Mouse (Mus musculus) midbrain, embryonic 14.5 days (tissue): ENCODE measurements around the gene Mgat5. TPM values are rescaled to one million over a fixed set of nuclear protein-coding genes. Genes with fewer than 3 reads are reported as not detected.

ENCODE experiments used
- ATAC-seq: fragments of 200-750 bp; cut with Nextera tagmentation; 2 replicates; pipeline ENCODE4 v1.8.0; 2017; ENCODE audit warnings: moderate number of reproducible peaks, moderate library complexity; ENCODE audit not compliant: low FRiP score, low TSS enrichment
- DNase-seq: peaks from one replicate; pipeline ENCODE4 v3.0.0-alpha.2; 2015
- H3K27ac ChIP-seq: fragments of 300-500 bp; sonication (generic); replicated peaks from 2 replicates; pipeline ENCODE4 v1.5.1; 2014; ENCODE audit warnings: mild to moderate bottlenecking, low read depth, low read length, moderate library complexity
- H3K27me3 ChIP-seq: fragments of 300-500 bp; sonication (generic); 2 replicates; pipeline ENCODE4 v1.6.1; 2014; ENCODE audit warnings: low read length, control low read depth, mixed read lengths; ENCODE audit not compliant: control insufficient read depth, insufficient read depth
- H3K36me3 ChIP-seq: fragments of 300-500 bp; sonication (generic); 2 replicates; pipeline ENCODE4 v1.6.1; 2014; ENCODE audit warnings: low read length, control low read depth; ENCODE audit not compliant: control insufficient read depth, insufficient read depth
- H3K4me1 ChIP-seq: fragments of 300-500 bp; sonication (generic); 2 replicates; pipeline ENCODE4 v1.6.1; 2014; ENCODE audit warnings: mild to moderate bottlenecking, antibody characterized with exemption, low read length, control low read depth; ENCODE audit not compliant: control insufficient read depth, insufficient read depth
- H3K4me2 ChIP-seq: fragments of 300-500 bp; sonication (generic); 2 replicates; pipeline ENCODE4 v1.6.1; 2014; ENCODE audit warnings: mild to moderate bottlenecking, low read length, moderate library complexity
- H3K4me3 ChIP-seq: fragments of 300-500 bp; sonication (generic); replicated peaks from 2 replicates; pipeline ENCODE4 v1.5.1; 2014; ENCODE audit warnings: low read depth, low read length
- H3K9ac ChIP-seq: fragments of 300-500 bp; sonication (generic); replicated peaks from 2 replicates; pipeline ENCODE4 v1.6.1; 2014; ENCODE audit warnings: mild to moderate bottlenecking, low read length, moderate library complexity
- H3K9me3 ChIP-seq: fragments of 300-500 bp; sonication (generic); 2 replicates; pipeline ENCODE4 v1.6.1; 2016; ENCODE audit warnings: low read length, control low read depth, mixed read lengths; ENCODE audit not compliant: control insufficient read depth
- WGBS: fragments of 180-500 bp; shearing (Covaris S2); extraction: QIAGEN DNeasy Blood & Tissue Kit; methylation state at CpG from one replicate; pipeline ENCODE4 v1.1.7; 2014; 5-methylcytosine and 5-hydroxymethylcytosine counted together
- polyA plus RNA-seq: library from polyadenylated mRNA; unstranded; fragments of >200 nt; fragmentation: Nextera tagmentation; extraction: Ambion mirVana; gene quantifications from 2 replicates; pipeline ENCODE4 v1.2.1, GENCODE M21; 2014

Gene Mgat5
- polyA plus RNA-seq, 1 experiment from 2014 or later, result 18.3 TPM

- WGBS, result 88% methylated on average over 1 of the region's 1 CpGs
These were observed 211.1 kb downstream of the Mgat5 start for GRCm38 (mm10) chr1:127415896-127416295.

GRCm38 (mm10) chr1:127416971-127417370 is 212.2 kb downstream of the Mgat5 start:
- H3K4me3 ChIP-seq, result no peak overlapping the region
- DNase-seq (no peak), ATAC-seq (no peak)
- H3K27ac ChIP-seq, result no peak overlapping the region
- H3K9ac ChIP-seq, result no peak overlapping the region
- H3K36me3 ChIP-seq, result peaks cover 26% of the 10 kb centered on the region; the same call in 1 of the 2 replicates
- H3K27me3 ChIP-seq, result no peaks in the 10 kb centered on the region
- 86% methylated on average over 1 of the region's 1 CpGs for WGBS
- H3K4me2 ChIP-seq, result no peak overlapping the region
- H3K9me3 ChIP-seq, result no peaks in the 10 kb centered on the region
- H3K4me1 ChIP-seq, result 0 out of 2 replicates have a peak, but pooled peaks cover 3% of the 10 kb centered on the region

More at GRCm38 (mm10) chr1:127415896-127416295, 211.1 kb downstream of the Mgat5 start:
- DNase-seq (no peak), ATAC-seq (no peak)
- Histone ChIP-seq H3K27me3 (no peaks in the 10 kb centered on the region), H3K27ac (no peak overlapping the region), H3K9ac (no peak overlapping the region), H3K9me3 (no peaks in the 10 kb centered on the region), H3K4me2 (no peak overlapping the region), H3K36me3 (peaks cover 27% of the 10 kb centered on the region; the same call in 1 of the 2 replicates), H3K4me1 (0 out of 2 replicates have a peak, but pooled peaks cover 3% of the 10 kb centered on the region), H3K4me3 (no peak overlapping the region)

- Histone ChIP-seq H3K4me2 (no peak overlapping the region), H3K9ac (no peak overlapping the region), H3K9me3 (no peaks in the 10 kb centered on the region), H3K36me3 (0 out of 2 replicates have a peak, but pooled peaks cover 9% of the 10 kb centered on the region), H3K27ac (no peak overlapping the region), H3K27me3 (no peaks in the 10 kb centered on the region), H3K4me1 (0 out of 2 replicates have a peak, but pooled peaks cover 3% of the 10 kb centered on the region), H3K4me3 (no peak overlapping the region)
- DNase-seq, result no peak
- ATAC-seq, result no peak
- 70% methylated on average over 4 of the region's 4 CpGs for WGBS
These were observed 214.2 kb downstream of the Mgat5 start for GRCm38 (mm10) chr1:127418916-127419575.

DNA sequence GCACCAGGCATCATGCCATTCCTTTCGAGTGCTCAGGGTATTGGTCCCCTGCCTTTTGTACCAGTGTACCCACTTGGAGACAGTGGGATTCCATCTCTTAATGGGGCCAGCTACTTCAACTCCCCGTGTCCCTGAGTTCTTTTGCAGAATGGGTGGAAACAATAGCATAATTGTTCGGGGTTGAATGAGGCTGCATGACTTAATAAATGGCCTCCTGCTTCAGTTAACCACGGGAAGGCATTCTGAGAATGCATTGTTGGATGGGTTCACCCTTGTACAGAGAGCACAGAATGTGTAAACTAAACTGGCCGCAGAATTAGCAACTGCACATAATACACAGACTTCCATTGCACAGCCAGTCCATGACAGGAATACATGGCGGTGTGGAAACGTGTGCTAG is 214.8 kb downstream of the Mgat5 start:
- H3K9me3 ChIP-seq, result no peaks in the 10 kb centered on the region
- 54% methylated on average over 7 of the region's 7 CpGs for WGBS
- H3K4me2 ChIP-seq, result no peak overlapping the region
- ATAC-seq (no peak), DNase-seq (no peak)
- no peak overlapping the region for H3K9ac ChIP-seq
- 0 out of 2 replicates have a peak, but pooled peaks cover 7% of the 10 kb centered on the region for H3K4me1 ChIP-seq
- no peak overlapping the region for H3K27ac ChIP-seq
- H3K36me3 ChIP-seq, result 0 out of 2 replicates have a peak, but pooled peaks cover 7% of the 10 kb centered on the region
- no peak overlapping the region for H3K4me3 ChIP-seq
- H3K27me3 ChIP-seq, result no peaks in the 10 kb centered on the region

- Histone ChIP-seq H3K36me3 (0 out of 2 replicates have a peak, but pooled peaks cover 5% of the 10 kb centered on the region), H3K27me3 (no peaks in the 10 kb centered on the region), H3K4me3 (no peak overlapping the region), H3K9ac (no peak overlapping the region), H3K27ac (peak overlapping the region; percentile 5; the same call in 1 of the 2 replicates), H3K9me3 (no peaks in the 10 kb centered on the region), H3K4me2 (no peak overlapping the region), H3K4me1 (peaks cover 8% of the 10 kb centered on the region)
- 36% methylated on average over 13 of the region's 13 CpGs for WGBS
- DNase-seq (peak; percentile 36), ATAC-seq (no peak)
These were observed 215.6 kb downstream of the Mgat5 start for GRCm38 (mm10) chr1:127420383-127420782.

DNA sequence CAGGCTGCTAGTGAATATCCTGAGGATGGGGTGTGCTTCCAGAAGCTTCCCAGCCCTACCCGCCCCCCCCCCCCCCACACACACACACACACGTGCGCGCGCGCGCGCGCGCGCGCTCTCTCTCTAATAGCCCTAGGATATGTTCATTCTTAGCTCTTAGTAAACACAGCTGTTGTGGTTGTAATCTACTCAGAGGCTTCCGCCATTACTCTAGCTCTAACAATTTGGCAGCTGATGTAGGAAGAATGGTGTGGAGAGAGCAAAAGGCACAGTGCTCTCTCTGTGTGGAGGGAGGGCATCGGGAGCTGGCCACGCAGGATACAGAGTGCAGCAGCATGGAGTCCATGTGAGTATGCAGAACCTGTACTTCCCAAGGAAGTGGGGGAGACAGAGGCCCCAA is 216.0 kb downstream of the Mgat5 start:
- Histone ChIP-seq H3K9me3 (no peaks in the 10 kb centered on the region), H3K9ac (no peak overlapping the region), H3K27ac (peak overlapping the region; percentile 5; the same call in 1 of the 2 replicates), H3K4me2 (no peak overlapping the region), H3K27me3 (no peaks in the 10 kb centered on the region), H3K36me3 (0 out of 2 replicates have a peak, but pooled peaks cover 1% of the 10 kb centered on the region), H3K4me3 (no peak overlapping the region), H3K4me1 (peaks cover 8% of the 10 kb centered on the region)
- 64% methylated on average over 15 of the region's 15 CpGs for WGBS
- DNase-seq, result no peak
- no peak for ATAC-seq

- 77% methylated on average over 4 of the region's 4 CpGs for WGBS
- Histone ChIP-seq H3K27me3 (no peaks in the 10 kb centered on the region), H3K36me3 (no peaks in the 10 kb centered on the region), H3K9me3 (no peaks in the 10 kb centered on the region), H3K4me2 (no peak overlapping the region), H3K9ac (no peak overlapping the region), H3K4me1 (peaks cover 8% of the 10 kb centered on the region), H3K27ac (no peak overlapping the region), H3K4me3 (no peak overlapping the region)
- DNase-seq (no peak), ATAC-seq (no peak)
These were observed 217.8 kb downstream of the Mgat5 start for GRCm38 (mm10) chr1:127422565-127422964.

- DNase-seq (peak; percentile 34), ATAC-seq (peak; percentile 40; the same call in 1 of the 2 replicates)
- Histone ChIP-seq H3K36me3 (no peaks in the 10 kb centered on the region), H3K4me2 (no peak overlapping the region), H3K27ac (no peak overlapping the region), H3K9ac (no peak overlapping the region), H3K27me3 (no peaks in the 10 kb centered on the region), H3K4me1 (peaks cover 8% of the 10 kb centered on the region), H3K9me3 (no peaks in the 10 kb centered on the region), H3K4me3 (no peak overlapping the region)
- WGBS, result 49% methylated on average over 6 of the region's 6 CpGs
These were observed 220.3 kb downstream of the Mgat5 start for GRCm38 (mm10) chr1:127425021-127425532.

DNA sequence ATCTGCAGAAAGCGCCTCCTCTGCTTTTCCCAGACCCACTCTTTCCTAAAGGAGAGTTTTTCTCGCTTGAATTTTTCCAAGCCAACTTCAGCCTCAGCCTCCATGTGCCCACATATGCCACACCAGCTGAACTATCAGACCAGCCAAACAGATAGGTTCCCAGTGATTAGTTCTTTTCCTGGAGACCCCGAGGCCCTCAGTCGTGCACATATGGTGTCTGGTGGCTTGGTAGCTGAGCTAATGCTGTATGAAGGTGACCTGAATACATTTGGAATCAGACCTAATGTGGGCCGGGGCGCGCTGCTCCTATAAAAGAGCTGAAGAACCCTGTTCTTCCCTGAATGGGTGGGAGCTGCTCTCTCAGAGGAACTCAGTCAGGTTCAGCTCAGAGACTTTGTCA is 225.5 kb downstream of the Mgat5 start:
- H3K4me3 ChIP-seq, result no peak overlapping the region
- no peaks in the 10 kb centered on the region for H3K9me3 ChIP-seq
- 86% methylated on average over 7 of the region's 7 CpGs for WGBS
- H3K36me3 ChIP-seq, result no peaks in the 10 kb centered on the region
- DNase-seq, result no peak
- no peak overlapping the region for H3K9ac ChIP-seq
- no peaks in the 10 kb centered on the region for H3K27me3 ChIP-seq
- H3K4me1 ChIP-seq, result no peaks in the 10 kb centered on the region; the same call in 1 of the 2 replicates
- H3K4me2 ChIP-seq, result no peak overlapping the region
- no peak overlapping the region for H3K27ac ChIP-seq
- ATAC-seq, result no peak
